Comparison of ENCODE assay signal across 10 mouse cellular contexts in the genomic region with DNA sequence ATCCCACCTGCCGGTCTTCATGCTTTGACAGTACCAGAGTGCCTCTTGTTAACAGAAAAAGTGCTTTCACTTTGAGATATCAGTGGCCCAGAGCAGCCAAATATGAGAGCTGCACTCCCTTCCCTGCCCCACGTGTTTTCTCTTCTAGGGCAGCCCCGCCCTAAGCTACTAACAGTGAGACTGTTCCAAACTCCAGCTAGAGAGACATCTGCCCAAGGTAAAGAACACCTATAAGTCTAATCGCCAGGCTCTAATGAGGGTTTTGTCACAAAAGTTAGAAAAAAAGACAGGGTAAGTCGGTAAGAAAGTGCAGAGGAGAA. TPM values are rescaled to one million over a fixed set of nuclear protein-coding genes. Genes with fewer than 3 reads are reported as not detected.
A peak's percentile ranks its signal among the peaks of the same experiment; 100 is the strongest.
DNase-seq lines count a peak whose midpoint lies in the region; ATAC-seq and TF ChIP-seq lines count a peak whose summit lies in the region.
"Had no signal": no experiment of that assay in that cellular context is flagged by ENCODE, and none has a peak within 500 bp of the region (broad histone marks: within the 10 kb centered on the region; RNA-seq: fewer than 3 reads in every experiment).

No protein-coding gene starts in this region.

- 0 out of 2 replicates have a peak overlapping the region, but pooled peaks have one; percentile 38 for H3K4me3 ChIP-seq in kidney, embryonic 16.5 days (ENCODE audit: low read length)
- H3K4me3 ChIP-seq in forebrain, embryonic 10.5 days = peak overlapping the region; percentile 43; the same call in 1 of the 2 replicates
- H3K4me3 ChIP-seq in intestine, postnatal 0 days (ENCODE audit: low read depth, low read length) = peak overlapping the region; percentile 32

- H3K4me1 ChIP-seq in kidney, embryonic 16.5 days (ENCODE audit: insufficient read depth, low read length) = no peaks in the 10 kb centered on the region
- H3K4me1 ChIP-seq in forebrain, embryonic 10.5 days = peaks cover 11% of the 10 kb centered on the region
- no peaks in the 10 kb centered on the region for H3K4me1 ChIP-seq in intestine, postnatal 0 days (replicated peaks; ENCODE audit: control insufficient read depth, insufficient read depth, low read length)

- no peak overlapping the region for H3K27ac ChIP-seq in kidney, embryonic 16.5 days (ENCODE audit: low read length)
- peak overlapping the region; percentile 76; the same call in 1 of the 2 replicates for H3K27ac ChIP-seq in forebrain, embryonic 10.5 days
- no peak overlapping the region for H3K27ac ChIP-seq in intestine, postnatal 0 days (ENCODE audit: low read depth, low read length)

- H3K36me3 ChIP-seq in kidney, embryonic 16.5 days (ENCODE audit: insufficient read depth, low read length) = no peaks in the 10 kb centered on the region
- no peaks in the 10 kb centered on the region for H3K36me3 ChIP-seq in forebrain, embryonic 10.5 days (replicated peaks)
- H3K36me3 ChIP-seq in intestine, postnatal 0 days (ENCODE audit: control insufficient read depth, insufficient read depth) = no peaks in the 10 kb centered on the region

- peak overlapping the region; percentile 62; the same call in 1 of the 2 replicates for H3K4me2 ChIP-seq in kidney, embryonic 16.5 days (replicated peaks; ENCODE audit: low read depth, low read length)
- H3K4me2 ChIP-seq in intestine, postnatal 0 days (replicated peaks; ENCODE audit: low read depth) = peak overlapping the region; percentile 66

- H3K9ac ChIP-seq in kidney, embryonic 16.5 days (replicated peaks; ENCODE audit: low read length) = no peak overlapping the region
- H3K9ac ChIP-seq in intestine, postnatal 0 days (ENCODE audit: low read depth, low read length) = no peak overlapping the region

- peaks cover 10% of the 10 kb centered on the region for H3K9me3 ChIP-seq in kidney, embryonic 16.5 days (ENCODE audit: low read length)
- peaks cover 23% of the 10 kb centered on the region for H3K9me3 ChIP-seq in forebrain, embryonic 10.5 days
- peaks cover 11% of the 10 kb centered on the region; the same call in 1 of the 2 replicates for H3K9me3 ChIP-seq in intestine, postnatal 0 days (ENCODE audit: control insufficient read depth)

- no peak for TF ChIP-seq CTCF in intestine, postnatal 0 days (IDR thresholded peaks at IDR 0.05; ENCODE audit: low read depth)

- no peak for DNase-seq in kidney, adult 11 months
- DNase-seq in forebrain, embryonic 10.5 days (ENCODE audit: extremely low spot score, low spot score) = no peak
- DNase-seq in naive thymus-derived CD4-positive, alpha-beta T cell, adult 2 months (ENCODE audit: low read depth) = peak; percentile 39
- DNase-seq in frontal cortex, postnatal 36 days (ENCODE audit: low spot score in 2 of 2) = no peak
- DNase-seq in spleen, adult 12 weeks (ENCODE audit: low spot score) = no peak
- DNase-seq in B cell, adult 2 months = no peak
- DNase-seq: cerebellum, postnatal 36 days had no signal

- 50% methylated on average over 5 of the region's 5 CpGs for WGBS in kidney, embryonic 16.5 days
- 49% methylated on average over 5 of the region's 5 CpGs for WGBS in forebrain, embryonic 10.5 days
- WGBS in intestine, postnatal 0 days = 45% methylated on average over 5 of the region's 5 CpGs

- 0 out of 2 replicates have a peak, but pooled peaks have one; percentile 51 for ATAC-seq in kidney, embryonic 16.5 days (ENCODE audit: low FRiP score, low TSS enrichment)
- ATAC-seq in intestine, postnatal 0 days = no peak; the same call in 1 of the 2 replicates

- H3K27me3 ChIP-seq in kidney, embryonic 16.5 days (ENCODE audit: insufficient read depth, low read length) = no peaks in the 10 kb centered on the region
- H3K27me3 ChIP-seq in forebrain, embryonic 10.5 days (ENCODE audit: poor library complexity, severe bottlenecking) = no peaks in the 10 kb centered on the region
- no peaks in the 10 kb centered on the region for H3K27me3 ChIP-seq in intestine, postnatal 0 days (replicated peaks; ENCODE audit: control insufficient read depth, insufficient read depth, low read length)

RNA-seq across cellular contexts. Expression of a gene that starts 19.7 kb away (rescaled TPM):
- not detected in 2 replicates for polyA plus RNA-seq in kidney, embryonic 16.5 days (2015; fragmentation: Nextera tagmentation; extraction: Ambion mirVana)
- polyA plus RNA-seq in forebrain, embryonic 10.5 days (2016; fragmentation: Nextera tagmentation; extraction: Ambion mirVana) = not detected in 2 replicates
- polyA plus RNA-seq in intestine, postnatal 0 days (2015; fragmentation: Nextera tagmentation; extraction: Ambion mirVana) = 0.05 TPM in 1 of 2 replicates, not detected in the other
- polyA plus RNA-seq: large intestine, adult 2 months had no signal

RNA-seq across cellular contexts. Expression of a gene that starts 27.2 kb away (rescaled TPM):
- polyA plus RNA-seq in kidney, embryonic 16.5 days (2015; fragmentation: Nextera tagmentation; extraction: Ambion mirVana) = 3.4 and 4.4 TPM in 2 replicates
- 4.5 and 4.7 TPM in 2 replicates for polyA plus RNA-seq in forebrain, embryonic 10.5 days (2016; fragmentation: Nextera tagmentation; extraction: Ambion mirVana)
- polyA plus RNA-seq in intestine, postnatal 0 days (2015; fragmentation: Nextera tagmentation; extraction: Ambion mirVana) = 3.8 and 4.8 TPM in 2 replicates

RNA-seq across cellular contexts. Expression of a gene that starts 27.6 kb away (rescaled TPM):
- polyA plus RNA-seq in kidney, embryonic 16.5 days (2015; fragmentation: Nextera tagmentation; extraction: Ambion mirVana) = 155 and 170 TPM in 2 replicates
- 235 and 250 TPM in 2 replicates for polyA plus RNA-seq in forebrain, embryonic 10.5 days (2016; fragmentation: Nextera tagmentation; extraction: Ambion mirVana)
- polyA plus RNA-seq in intestine, postnatal 0 days (2015; fragmentation: Nextera tagmentation; extraction: Ambion mirVana) = 151 and 155 TPM in 2 replicates
